Mouse (Mus musculus) 3134 (cell line): ENCODE results near the gene Sfrp5.

Experiments
- DNase-seq: peaks from one replicate; pipeline ENCODE4 v3.0.0-alpha.2; 2011; ENCODE audit warnings: low spot score; ENCODE audit not compliant: insufficient read length; ENCODE audit errors: extremely low read depth

Gene Sfrp5

GRCm38 (mm10) chr19:42202467-42202866 is 415 bp upstream of the Sfrp5 start:
- DNase-seq = no peak

- no peak for DNase-seq
These were observed 4.0 kb downstream of the Sfrp5 start for GRCm38 (mm10) chr19:42198026-42198425.

GRCm38 (mm10) chr19:42197066-42197465 is 5.0 kb downstream of the Sfrp5 start:
- no peak for DNase-seq

GRCm38 (mm10) chr19:42196378-42196777 is 5.7 kb downstream of the Sfrp5 start:
- DNase-seq = no peak

- DNase-seq = no peak
These were observed 8.7 kb downstream of the Sfrp5 start for GRCm38 (mm10) chr19:42193311-42193710.

GRCm38 (mm10) chr19:42190494-42190893 is 11.6 kb downstream of the Sfrp5 start:
- peak; percentile 35 for DNase-seq

GRCm38 (mm10) chr19:42189735-42190134 is 12.3 kb downstream of the Sfrp5 start:
- no peak for DNase-seq

- no peak for DNase-seq
These were observed 19.4 kb downstream of the Sfrp5 start for GRCm38 (mm10) chr19:42182673-42183072.

GRCm38 (mm10) chr19:42179356-42179755 is 22.7 kb downstream of the Sfrp5 start:
- no peak for DNase-seq

- no peak for DNase-seq
These were observed 24.6 kb downstream of the Sfrp5 start for GRCm38 (mm10) chr19:42177461-42177860.

GRCm38 (mm10) chr19:42176841-42177240 is 25.2 kb downstream of the Sfrp5 start:
- no peak for DNase-seq

- peak; percentile 96 for DNase-seq
These were observed 31.8 kb downstream of the Sfrp5 start for GRCm38 (mm10) chr19:42170025-42170969.

- no peak for DNase-seq
These were observed 32.6 kb downstream of the Sfrp5 start for GRCm38 (mm10) chr19:42169322-42169975.

- no peak for DNase-seq
These were observed 34.6 kb downstream of the Sfrp5 start for GRCm38 (mm10) chr19:42167489-42167888.

GRCm38 (mm10) chr19:42166766-42167165 is 35.3 kb downstream of the Sfrp5 start:
- no peak for DNase-seq

- DNase-seq = peak; percentile 54
These were observed 35.9 kb downstream of the Sfrp5 start for GRCm38 (mm10) chr19:42166130-42166529.

GRCm38 (mm10) chr19:42164188-42164587 is 37.9 kb downstream of the Sfrp5 start:
- DNase-seq = no peak

GRCm38 (mm10) chr19:42163764-42164163 is 38.3 kb downstream of the Sfrp5 start, which contains the start of gene Zfyve27:
Gene Zfyve27 (plus strand): TSS chr19:42163951.
- no peak for DNase-seq

- DNase-seq = no peak
These were observed 43.6 kb downstream of the Sfrp5 start for GRCm38 (mm10) chr19:42158246-42159017.

- DNase-seq = no peak
These were observed 44.4 kb downstream of the Sfrp5 start for GRCm38 (mm10) chr19:42157493-42158237.
